Mouse (Mus musculus): Measurements from ENCODE around the gene Crybg1.
"Not testable (repeated sequence)": the region's sequence is repeated elsewhere in the genome, so short reads cannot be mapped to it uniquely, and the experiment has no call there.

Gene Crybg1

GRCm38 (mm10) chr10:43943736-43944135 lies 204.9 kb downstream of the Crybg1 start:
- no peak for DNase-seq

GRCm38 (mm10) chr10:43939136-43939662 lies 209.5 kb downstream of the Crybg1 start:
- DNase-seq: no peak

- DNase-seq: no peak
These were observed 220.1 kb downstream of the Crybg1 start for GRCm38 (mm10) chr10:43928596-43928995.

GRCm38 (mm10) chr10:43927736-43928135 lies 220.9 kb downstream of the Crybg1 start:
- DNase-seq: no peak

- DNase-seq: not testable (repeated sequence)
These were observed 222.9 kb downstream of the Crybg1 start for GRCm38 (mm10) chr10:43925776-43926175.

- DNase-seq: no peak
These were observed 225.6 kb downstream of the Crybg1 start for GRCm38 (mm10) chr10:43923096-43923495.

GRCm38 (mm10) chr10:43918696-43919608 lies 229.7 kb downstream of the Crybg1 start:
- DNase-seq: peak; percentile 95

- DNase-seq: no peak
These were observed 231.9 kb downstream of the Crybg1 start for GRCm38 (mm10) chr10:43916737-43917136.

- no peak for DNase-seq
These were observed 232.5 kb downstream of the Crybg1 start for GRCm38 (mm10) chr10:43916181-43916580.

GRCm38 (mm10) chr10:43912236-43912635 lies 236.4 kb downstream of the Crybg1 start:
- DNase-seq: no peak

GRCm38 (mm10) chr10:43910873-43911142 lies 237.8 kb downstream of the Crybg1 start:
- no peak for DNase-seq

- no peak for DNase-seq
These were observed 238.4 kb downstream of the Crybg1 start for GRCm38 (mm10) chr10:43910032-43910872.

GRCm38 (mm10) chr10:43904569-43904968 lies 244.1 kb downstream of the Crybg1 start:
- DNase-seq: no peak

- DNase-seq: peak; percentile 90
These were observed 247.0 kb downstream of the Crybg1 start, which contains the start of the genes Qrsl1 and Rtn4ip1 for GRCm38 (mm10) chr10:43901578-43902194. TSS of gene Qrsl1 (minus strand) at chr10:43901745. TSS of gene Rtn4ip1 (plus strand) at chr10:43901807.

- no peak for DNase-seq
These were observed 247.6 kb downstream of the Crybg1 start for GRCm38 (mm10) chr10:43900883-43901570.
